Mouse (Mus musculus): ENCODE results near the gene Gemin2. TPM values are rescaled to one million over a fixed set of nuclear protein-coding genes. Genes with fewer than 3 reads are reported as not detected.

Gene Gemin2
- polyA plus RNA-seq, 1 experiment from 2014 or later: 19.5 TPM

DNA sequence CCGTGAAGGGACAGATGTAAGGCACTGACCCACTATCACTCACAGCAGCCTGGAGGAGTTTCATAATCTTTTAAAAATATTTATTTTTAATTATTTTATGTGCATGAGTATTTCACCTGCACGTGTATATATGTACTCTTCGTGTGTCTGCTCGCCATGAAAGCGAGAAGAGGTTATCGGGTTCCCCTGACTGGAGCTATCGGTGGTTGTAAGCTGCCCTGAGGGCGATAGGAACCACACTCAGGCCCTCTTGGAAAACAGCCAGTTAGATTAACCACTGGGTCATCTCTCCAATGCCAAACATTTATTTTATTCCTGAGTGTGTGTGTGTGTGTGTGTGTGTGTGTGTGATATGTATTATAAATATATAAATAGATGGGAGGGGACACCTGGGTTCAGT, 51.6 kb downstream of the Gemin2 start:
- H3K27me3 ChIP-seq (ENCODE audit: insufficient read depth, low read length): no peaks in the 10 kb centered on the region
- 83% methylated on average over 8 of the region's 8 CpGs for WGBS (ENCODE audit: insufficient replicate concordance)

DNA sequence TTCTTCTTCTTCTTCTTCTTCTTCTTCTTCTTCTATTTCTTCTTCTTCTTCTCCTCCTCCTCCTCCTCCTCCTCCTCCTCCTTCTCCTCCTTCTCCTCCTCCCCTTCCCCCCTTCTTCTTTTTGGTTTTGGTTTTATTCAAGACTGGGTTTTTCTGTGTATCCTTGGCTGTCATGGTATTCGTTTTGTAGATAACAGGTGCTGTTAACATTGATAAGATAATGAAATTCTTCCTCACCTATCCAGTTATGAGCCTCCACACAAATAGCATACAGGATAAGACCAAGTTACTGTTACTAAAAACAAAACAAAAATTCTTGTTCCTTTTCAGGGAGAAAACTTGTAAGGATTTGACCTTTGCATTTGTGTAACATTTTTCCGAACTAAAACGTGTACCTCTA, 52.6 kb downstream of the Gemin2 start:
- no peak for ATAC-seq
- peak overlapping the region; percentile 88 for H3K27ac ChIP-seq (ENCODE audit: low read depth)

More for the DNA sequence above, 51.6 kb downstream of the Gemin2 start:
- no peaks in the 10 kb centered on the region for H3K9me3 ChIP-seq (ENCODE audit: low read length)
- TF ChIP-seq EP300 (IDR thresholded peaks at IDR 0.05; ENCODE audit: low read depth) (no peak), CTCF (IDR thresholded peaks at IDR 0.05; ENCODE audit: low read depth) (no peak)
- no peak overlapping the region for H3K9ac ChIP-seq (replicated peaks)
- peaks cover 8% of the 10 kb centered on the region for H3K4me1 ChIP-seq (ENCODE audit: insufficient read depth)
- H3K4me3 ChIP-seq (ENCODE audit: low read depth, low read length): no peak overlapping the region
- DNase-seq (no peak), ATAC-seq (no peak)
- H3K36me3 ChIP-seq (replicated peaks; ENCODE audit: insufficient read depth, low read length): peaks cover 17% of the 10 kb centered on the region
- H3K4me2 ChIP-seq (ENCODE audit: low read depth, low read length): no peak overlapping the region
- no peak overlapping the region for H3K27ac ChIP-seq (ENCODE audit: low read depth)

DNA sequence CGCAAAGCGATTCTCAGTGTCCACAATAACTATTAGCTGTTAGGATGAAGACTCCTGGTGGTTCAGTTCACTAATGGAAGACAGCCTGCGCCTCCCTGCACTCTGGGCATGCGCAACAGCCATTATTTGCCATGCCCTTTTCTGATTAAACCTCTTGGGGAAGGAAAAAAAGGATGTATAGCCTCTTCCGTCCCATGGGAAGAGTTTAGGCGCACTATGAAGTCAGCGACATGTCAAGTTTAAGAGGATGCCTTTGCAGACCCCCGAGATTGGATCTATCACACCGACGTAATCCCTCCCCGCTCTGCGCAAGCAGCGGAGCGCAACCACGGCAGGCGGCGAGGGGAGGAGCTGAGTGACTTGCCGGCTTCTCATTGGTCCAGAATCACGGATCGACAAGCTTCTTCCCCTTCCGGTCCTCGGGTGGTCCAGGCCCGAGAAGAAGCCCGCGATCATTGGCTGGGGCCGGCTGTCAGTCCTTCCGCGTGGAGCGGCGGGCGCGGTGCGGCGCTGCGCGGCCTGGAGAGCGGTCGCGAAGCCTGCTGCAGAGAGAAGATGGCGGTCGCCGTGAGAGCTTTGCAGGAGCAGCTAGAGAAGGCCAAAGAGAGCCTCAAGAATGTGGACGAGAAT, 53.4 kb downstream of the Gemin2 start, which contains the start of gene Pnn:
Pnn (plus strand) TSS at position 437 of the 630 bp plus-strand sequence.
- H3K27ac ChIP-seq (ENCODE audit: low read depth): peak within 1 kb of the TSS; percentile 88
- H3K4me2 ChIP-seq (ENCODE audit: low read depth, low read length): peak within 1 kb of the TSS; percentile 75
- H3K4me1 ChIP-seq (ENCODE audit: insufficient read depth): peaks cover 5% of the 10 kb centered on the region
- TF ChIP-seq EP300 (IDR thresholded peaks at IDR 0.05; ENCODE audit: low read depth) (no peak), CTCF (IDR thresholded peaks at IDR 0.05; ENCODE audit: low read depth) (peak; percentile 31)
- no peaks in the 10 kb centered on the region for H3K9me3 ChIP-seq (ENCODE audit: low read length)
- ATAC-seq (peak; percentile 99), DNase-seq (peak; percentile 96)
- H3K36me3 ChIP-seq (replicated peaks; ENCODE audit: insufficient read depth, low read length): peaks cover 33% of the 10 kb centered on the region
- WGBS (ENCODE audit: insufficient replicate concordance): under 1% methylated on average over 43 of the region's 43 CpGs
- peak within 1 kb of the TSS; percentile 99 for H3K9ac ChIP-seq (replicated peaks)
- H3K27me3 ChIP-seq (ENCODE audit: insufficient read depth, low read length): no peaks in the 10 kb centered on the region
- peak within 1 kb of the TSS; percentile 92 for H3K4me3 ChIP-seq (ENCODE audit: low read depth, low read length)

More for the DNA sequence above, 52.6 kb downstream of the Gemin2 start:
- H3K27me3 ChIP-seq (ENCODE audit: insufficient read depth, low read length): no peaks in the 10 kb centered on the region
- no peaks in the 10 kb centered on the region for H3K9me3 ChIP-seq (ENCODE audit: low read length)
- H3K4me3 ChIP-seq (ENCODE audit: low read depth, low read length): peak overlapping the region; percentile 92
- WGBS (ENCODE audit: insufficient replicate concordance): 57% methylated on average over 3 of the region's 3 CpGs
- H3K4me2 ChIP-seq (ENCODE audit: low read depth, low read length): peak overlapping the region; percentile 75
- peak overlapping the region; percentile 53 for H3K9ac ChIP-seq (replicated peaks)
- no peak for DNase-seq
- peaks cover 5% of the 10 kb centered on the region for H3K4me1 ChIP-seq (ENCODE audit: insufficient read depth)
- peaks cover 25% of the 10 kb centered on the region for H3K36me3 ChIP-seq (replicated peaks; ENCODE audit: insufficient read depth, low read length)
- no peak for TF ChIP-seq CTCF (IDR thresholded peaks at IDR 0.05; ENCODE audit: low read depth)
- TF ChIP-seq EP300 (IDR thresholded peaks at IDR 0.05; ENCODE audit: low read depth): no peak

DNA sequence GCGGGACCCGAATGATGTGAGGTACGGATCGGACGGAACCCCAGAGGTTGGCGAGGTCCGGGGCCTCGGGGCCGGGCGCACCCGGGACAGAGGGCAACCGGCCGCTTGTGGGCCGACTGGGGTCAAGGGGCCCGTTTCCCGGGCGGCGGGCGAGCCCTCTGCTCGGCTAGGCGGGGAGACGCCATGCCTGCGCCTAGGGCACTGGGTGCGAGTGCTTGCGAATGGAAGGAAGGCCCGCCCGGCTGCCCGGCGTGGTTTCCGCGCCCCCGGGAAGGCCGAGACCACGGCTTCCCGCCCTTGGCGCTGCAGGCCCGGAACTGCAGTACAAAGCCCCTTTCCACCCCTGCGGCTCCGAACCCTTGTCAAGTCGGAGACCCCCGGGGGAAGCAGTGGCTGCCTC, 53.9 kb downstream of the Gemin2 start:
- peak; percentile 41 for ATAC-seq

DNA sequence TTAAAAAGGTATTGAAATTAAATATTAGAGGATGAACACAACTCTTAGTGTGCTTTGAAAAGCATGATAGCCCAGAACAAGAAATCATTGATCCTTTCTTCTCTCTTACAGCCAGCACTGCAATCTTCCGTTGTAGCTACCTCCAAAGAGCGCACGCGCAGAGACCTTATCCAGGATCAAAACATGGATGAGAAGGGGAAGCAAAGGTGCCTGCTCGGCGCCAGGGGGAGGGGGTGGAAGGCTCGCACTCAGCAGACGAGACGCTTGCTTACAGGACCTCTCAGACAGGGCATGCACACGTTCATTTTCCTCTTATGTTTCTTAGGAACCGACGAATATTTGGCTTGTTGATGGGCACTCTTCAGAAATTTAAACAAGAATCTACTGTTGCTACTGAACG, 55.6 kb downstream of the Gemin2 start:
- H3K27me3 ChIP-seq (ENCODE audit: insufficient read depth, low read length): no peaks in the 10 kb centered on the region
- H3K27ac ChIP-seq (ENCODE audit: low read depth): no peak overlapping the region
- peaks cover 48% of the 10 kb centered on the region for H3K36me3 ChIP-seq (replicated peaks; ENCODE audit: insufficient read depth, low read length)
- DNase-seq (no peak), ATAC-seq (no peak)
- peaks cover 5% of the 10 kb centered on the region for H3K4me1 ChIP-seq (ENCODE audit: insufficient read depth)
- H3K9ac ChIP-seq (replicated peaks): no peak overlapping the region
- H3K4me2 ChIP-seq (ENCODE audit: low read depth, low read length): no peak overlapping the region
- TF ChIP-seq CTCF (IDR thresholded peaks at IDR 0.05; ENCODE audit: low read depth) (no peak), EP300 (IDR thresholded peaks at IDR 0.05; ENCODE audit: low read depth) (no peak)
- no peaks in the 10 kb centered on the region for H3K9me3 ChIP-seq (ENCODE audit: low read length)
- WGBS (ENCODE audit: insufficient replicate concordance): 92% methylated on average over 13 of the region's 13 CpGs
- no peak overlapping the region for H3K4me3 ChIP-seq (ENCODE audit: low read depth, low read length)

More for the DNA sequence above, 53.9 kb downstream of the Gemin2 start:
- Histone ChIP-seq H3K4me2 (ENCODE audit: low read depth, low read length) (peak overlapping the region; percentile 75), H3K9ac (replicated peaks) (peak overlapping the region; percentile 99), H3K27ac (ENCODE audit: low read depth) (peak overlapping the region; percentile 88), H3K9me3 (ENCODE audit: low read length) (no peaks in the 10 kb centered on the region), H3K36me3 (replicated peaks; ENCODE audit: insufficient read depth, low read length) (peaks cover 37% of the 10 kb centered on the region), H3K4me3 (ENCODE audit: low read depth, low read length) (peak overlapping the region; percentile 92), H3K4me1 (ENCODE audit: insufficient read depth) (peaks cover 5% of the 10 kb centered on the region), H3K27me3 (ENCODE audit: insufficient read depth, low read length) (no peaks in the 10 kb centered on the region)
- no peak for DNase-seq
- no peak for TF ChIP-seq CTCF (IDR thresholded peaks at IDR 0.05; ENCODE audit: low read depth)
- no peak for TF ChIP-seq EP300 (IDR thresholded peaks at IDR 0.05; ENCODE audit: low read depth)
- WGBS (ENCODE audit: insufficient replicate concordance): under 1% methylated on average over 41 of the region's 41 CpGs

DNA sequence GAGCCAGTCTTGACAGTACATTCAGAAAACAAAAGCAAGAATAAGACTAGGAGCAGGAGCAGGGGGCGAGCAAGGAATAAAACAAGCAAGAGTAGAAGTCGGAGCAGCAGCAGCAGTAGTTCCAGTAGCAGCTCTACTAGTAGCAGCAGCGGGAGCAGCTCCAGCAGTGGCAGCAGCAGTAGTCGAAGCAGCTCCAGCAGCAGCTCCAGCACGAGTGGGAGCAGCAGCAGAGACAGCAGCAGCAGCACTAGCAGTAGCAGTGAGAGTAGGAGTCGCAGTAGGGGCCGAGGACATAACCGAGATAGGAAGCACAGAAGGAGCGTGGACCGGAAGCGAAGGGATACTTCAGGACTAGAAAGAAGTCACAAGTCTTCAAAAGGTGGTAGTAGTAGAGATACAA, 59.1 kb downstream of the Gemin2 start:
- no peak overlapping the region for H3K4me3 ChIP-seq (ENCODE audit: low read depth, low read length)
- H3K9ac ChIP-seq (replicated peaks): no peak overlapping the region
- ATAC-seq (no peak), DNase-seq (no peak)
- 88% methylated on average over 11 of the region's 11 CpGs for WGBS (ENCODE audit: insufficient replicate concordance)
- H3K4me2 ChIP-seq (ENCODE audit: low read depth, low read length): no peak overlapping the region
- H3K4me1 ChIP-seq (ENCODE audit: insufficient read depth): no peaks in the 10 kb centered on the region; the same call in 1 of the 2 replicates
- no peak overlapping the region for H3K27ac ChIP-seq (ENCODE audit: low read depth)
- no peaks in the 10 kb centered on the region for H3K27me3 ChIP-seq (ENCODE audit: insufficient read depth, low read length)
- peaks cover 51% of the 10 kb centered on the region for H3K36me3 ChIP-seq (replicated peaks; ENCODE audit: insufficient read depth, low read length)
- TF ChIP-seq EP300 (IDR thresholded peaks at IDR 0.05; ENCODE audit: low read depth): no peak
- no peak for TF ChIP-seq CTCF (IDR thresholded peaks at IDR 0.05; ENCODE audit: low read depth)
- H3K9me3 ChIP-seq (ENCODE audit: low read length): no peaks in the 10 kb centered on the region
